Mouse (Mus musculus): ENCODE measurements around the gene Ptprn2. TPM values are rescaled to one million over a fixed set of nuclear protein-coding genes. Genes with fewer than 3 reads are reported as not detected.
"Not testable (repeated sequence)": the region's sequence is repeated elsewhere in the genome, so short reads cannot be mapped to it uniquely, and the experiment has no call there.

The Ptprn2 gene
- polyA plus RNA-seq, 1 experiment from 2014 or later, result 0.07 TPM

DNA sequence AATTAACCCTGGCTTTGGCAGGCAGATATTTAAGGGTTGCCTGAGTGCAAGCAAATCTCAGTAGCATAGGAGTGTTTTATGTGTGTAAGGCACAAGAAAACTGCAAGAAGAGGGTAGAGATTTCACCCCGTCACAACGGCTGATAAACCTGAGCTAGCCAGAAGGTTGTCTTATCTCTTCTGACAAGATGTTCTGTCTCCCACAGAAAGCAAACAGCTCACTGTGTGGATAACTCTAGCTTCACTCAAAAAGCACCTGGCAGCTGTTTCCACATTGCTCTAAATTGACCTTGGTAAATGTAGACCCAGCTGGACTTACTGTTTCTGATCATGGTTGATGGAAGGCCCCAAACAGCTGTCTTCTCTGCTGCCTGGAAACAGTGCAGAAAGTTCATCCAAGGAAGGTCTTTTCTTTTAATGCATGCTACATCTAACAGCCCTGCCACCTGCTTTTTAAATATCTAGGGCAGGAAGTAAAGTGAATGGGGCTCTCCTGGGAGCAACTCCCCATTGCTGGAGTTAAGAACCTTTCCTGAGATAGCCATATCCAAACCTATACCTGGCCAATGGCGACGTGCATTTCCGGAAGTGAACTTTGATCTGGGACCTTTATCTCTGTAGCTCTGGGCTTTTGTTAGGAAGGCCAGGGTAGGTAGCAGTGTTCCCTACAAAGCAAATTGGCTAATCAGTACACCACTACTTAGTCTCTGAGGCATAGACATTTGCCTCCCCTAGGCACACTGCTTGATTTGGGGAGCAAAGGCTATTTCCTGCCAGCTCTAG, 5.2 kb downstream of the Ptprn2 start:
- H3K9ac ChIP-seq (ENCODE audit: low read length), result no peak overlapping the region
- no peak overlapping the region for H3K27ac ChIP-seq (ENCODE audit: low read length)
- no peak for ATAC-seq (replicated peaks; ENCODE audit: extremely low read depth, insufficient read depth, low FRiP score)
- 49% methylated on average over 5 of the region's 5 CpGs for WGBS
- H3K36me3 ChIP-seq (ENCODE audit: control insufficient read depth, insufficient read depth), result no peaks in the 10 kb centered on the region
- peaks cover 5% of the 10 kb centered on the region for H3K4me1 ChIP-seq (ENCODE audit: control insufficient read depth, insufficient read depth, low read length)
- no peak overlapping the region for H3K4me3 ChIP-seq (ENCODE audit: low read length)
- peaks cover 6% of the 10 kb centered on the region; the same call in 1 of the 2 replicates for H3K27me3 ChIP-seq (ENCODE audit: control insufficient read depth, insufficient read depth, low read length)
- H3K4me2 ChIP-seq (ENCODE audit: low read depth, low read length), result no peak overlapping the region
- H3K9me3 ChIP-seq (replicated peaks; ENCODE audit: control insufficient read depth, low read length), result no peaks in the 10 kb centered on the region

DNA sequence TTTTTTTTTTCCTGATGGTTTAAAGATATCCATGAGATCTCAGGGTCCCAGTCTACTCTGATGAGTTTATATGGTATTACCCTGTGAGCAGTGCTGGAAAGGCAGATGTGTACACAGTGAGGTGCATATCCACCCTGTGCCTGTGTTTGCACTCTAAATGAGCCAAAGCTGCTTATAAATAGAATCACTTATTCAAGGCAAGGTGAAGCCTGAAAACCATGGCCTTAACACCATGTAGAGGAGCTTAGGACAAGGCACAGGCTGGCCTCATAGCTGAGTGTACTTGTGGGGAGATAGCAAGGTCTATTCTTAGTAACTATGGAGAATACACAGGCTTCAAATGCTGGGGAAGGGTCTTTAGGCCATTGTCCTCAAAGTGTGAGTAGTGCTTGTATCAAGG, 13.1 kb downstream of the Ptprn2 start:
- Histone ChIP-seq H3K9me3 (replicated peaks; ENCODE audit: control insufficient read depth, low read length) (no peaks in the 10 kb centered on the region), H3K27me3 (ENCODE audit: control insufficient read depth, insufficient read depth, low read length) (no peaks in the 10 kb centered on the region), H3K27ac (ENCODE audit: low read length) (no peak overlapping the region), H3K4me2 (ENCODE audit: low read depth, low read length) (no peak overlapping the region), H3K4me1 (ENCODE audit: control insufficient read depth, insufficient read depth, low read length) (peaks cover 5% of the 10 kb centered on the region; the same call in 1 of the 2 replicates), H3K36me3 (ENCODE audit: control insufficient read depth, insufficient read depth) (no peaks in the 10 kb centered on the region), H3K9ac (ENCODE audit: low read length) (no peak overlapping the region), H3K4me3 (ENCODE audit: low read length) (no peak overlapping the region)
- no peak for ATAC-seq (replicated peaks; ENCODE audit: extremely low read depth, insufficient read depth, low FRiP score)

DNA sequence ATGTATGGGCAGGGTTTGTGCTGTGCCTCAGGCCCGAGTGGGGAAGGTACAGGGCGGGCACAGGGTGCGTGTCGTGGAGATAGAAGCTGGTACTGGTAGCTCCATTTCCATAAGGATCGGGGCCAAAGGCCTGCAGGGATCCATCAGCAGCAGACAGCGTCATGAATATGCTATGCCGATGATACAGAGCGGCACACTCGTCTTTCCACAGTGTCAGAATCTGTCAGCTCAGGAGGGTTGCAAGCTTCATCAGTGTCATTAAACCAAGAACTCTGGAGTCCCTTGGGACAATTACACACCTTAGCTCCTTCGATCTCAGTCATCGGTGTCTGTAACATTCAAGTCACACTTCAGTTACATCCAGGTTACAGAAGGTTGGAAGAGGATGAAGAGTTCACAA, 15.1 kb downstream of the Ptprn2 start:
- Histone ChIP-seq H3K9me3 (replicated peaks; ENCODE audit: control insufficient read depth, low read length) (no peaks in the 10 kb centered on the region), H3K27ac (ENCODE audit: low read length) (no peak overlapping the region), H3K36me3 (ENCODE audit: control insufficient read depth, insufficient read depth) (no peaks in the 10 kb centered on the region), H3K4me2 (ENCODE audit: low read depth, low read length) (no peak overlapping the region), H3K9ac (ENCODE audit: low read length) (no peak overlapping the region), H3K27me3 (ENCODE audit: control insufficient read depth, insufficient read depth, low read length) (no peaks in the 10 kb centered on the region), H3K4me3 (ENCODE audit: low read length) (no peak overlapping the region), H3K4me1 (ENCODE audit: control insufficient read depth, insufficient read depth, low read length) (peaks cover 5% of the 10 kb centered on the region; the same call in 1 of the 2 replicates)
- WGBS, result 80% methylated on average over 11 of the region's 11 CpGs
- no peak for ATAC-seq (replicated peaks; ENCODE audit: extremely low read depth, insufficient read depth, low FRiP score)

- Histone ChIP-seq H3K36me3 (ENCODE audit: control insufficient read depth, insufficient read depth) (no peaks in the 10 kb centered on the region), H3K9me3 (replicated peaks; ENCODE audit: control insufficient read depth, low read length) (no peaks in the 10 kb centered on the region), H3K9ac (ENCODE audit: low read length) (no peak overlapping the region), H3K4me1 (ENCODE audit: control insufficient read depth, insufficient read depth, low read length) (no peaks in the 10 kb centered on the region), H3K27me3 (ENCODE audit: control insufficient read depth, insufficient read depth, low read length) (no peaks in the 10 kb centered on the region), H3K27ac (ENCODE audit: low read length) (no peak overlapping the region), H3K4me3 (ENCODE audit: low read length) (no peak overlapping the region), H3K4me2 (ENCODE audit: low read depth, low read length) (no peak overlapping the region)
- WGBS, result 76% methylated on average over 1 of the region's 1 CpGs
- no peak for ATAC-seq (replicated peaks; ENCODE audit: extremely low read depth, insufficient read depth, low FRiP score)
Observed at GRCm38 (mm10) chr12:116512482-116512881, 27.0 kb downstream of the Ptprn2 start.

DNA sequence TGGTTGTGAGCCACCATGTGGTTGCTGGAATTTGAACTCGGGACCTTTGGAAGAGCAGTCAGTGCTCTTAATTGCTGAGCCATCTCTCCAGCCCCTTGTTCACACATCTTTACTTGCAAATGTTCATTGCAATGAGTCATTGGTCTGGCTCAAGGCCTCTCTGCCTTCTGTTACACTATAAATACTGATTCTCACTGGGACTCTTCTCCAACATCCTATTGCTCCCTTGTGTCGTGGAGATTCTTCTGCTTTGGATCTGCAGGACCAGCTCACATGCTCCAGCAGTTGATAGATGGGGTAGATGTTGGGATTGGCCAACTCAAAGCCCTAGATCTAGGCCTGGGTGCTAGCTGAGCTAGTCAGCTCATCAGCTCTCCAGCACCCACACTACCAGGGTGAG, 28.3 kb downstream of the Ptprn2 start:
- WGBS, result 85% methylated on average over 2 of the region's 2 CpGs
- not testable (repeated sequence) for ATAC-seq (replicated peaks; ENCODE audit: extremely low read depth, insufficient read depth, low FRiP score); H3K4me3 ChIP-seq (ENCODE audit: low read length)

DNA sequence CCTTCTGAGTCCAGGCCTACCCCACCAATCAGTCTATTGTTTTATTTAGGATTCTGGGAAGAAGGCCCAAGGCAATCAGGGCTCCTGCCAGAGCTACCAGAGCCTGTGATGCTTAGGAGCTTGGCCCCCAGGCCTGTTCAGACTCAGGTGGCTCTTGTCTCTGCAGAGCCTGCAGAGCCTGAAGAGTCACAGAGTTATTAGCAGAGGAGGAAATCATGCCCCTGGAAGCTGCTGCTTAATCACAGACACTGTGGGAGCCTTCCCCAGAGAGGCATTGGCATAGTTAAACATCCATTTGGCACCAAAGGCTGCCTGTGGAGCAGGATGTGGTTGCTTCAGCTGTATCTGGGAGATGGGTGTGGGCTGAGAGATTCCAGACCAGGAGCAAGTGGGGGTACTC, 30.3 kb downstream of the Ptprn2 start:
- Histone ChIP-seq H3K27me3 (ENCODE audit: control insufficient read depth, insufficient read depth, low read length) (no peaks in the 10 kb centered on the region), H3K27ac (ENCODE audit: low read length) (no peak overlapping the region), H3K9me3 (replicated peaks; ENCODE audit: control insufficient read depth, low read length) (no peaks in the 10 kb centered on the region), H3K4me1 (ENCODE audit: control insufficient read depth, insufficient read depth, low read length) (no peaks in the 10 kb centered on the region), H3K4me2 (ENCODE audit: low read depth, low read length) (no peak overlapping the region), H3K9ac (ENCODE audit: low read length) (no peak overlapping the region), H3K36me3 (ENCODE audit: control insufficient read depth, insufficient read depth) (no peaks in the 10 kb centered on the region), H3K4me3 (ENCODE audit: low read length) (no peak overlapping the region)
- ATAC-seq (replicated peaks; ENCODE audit: extremely low read depth, insufficient read depth, low FRiP score), result no peak

More for the DNA sequence above, 28.3 kb downstream of the Ptprn2 start:
- H3K27ac ChIP-seq (ENCODE audit: low read length); H3K27me3 ChIP-seq (ENCODE audit: control insufficient read depth, insufficient read depth, low read length); H3K9ac ChIP-seq (ENCODE audit: low read length); H3K9me3 ChIP-seq (replicated peaks; ENCODE audit: control insufficient read depth, low read length); H3K4me2 ChIP-seq (ENCODE audit: low read depth, low read length); H3K4me1 ChIP-seq (ENCODE audit: control insufficient read depth, insufficient read depth, low read length); H3K36me3 ChIP-seq (ENCODE audit: control insufficient read depth, insufficient read depth): not testable (repeated sequence)

GRCm38 (mm10) chr12:116528861-116529260, 43.3 kb downstream of the Ptprn2 start:
- no peaks in the 10 kb centered on the region for H3K4me1 ChIP-seq (ENCODE audit: control insufficient read depth, insufficient read depth, low read length)
- no peak overlapping the region for H3K4me2 ChIP-seq (ENCODE audit: low read depth, low read length)
- 79% methylated on average over 4 of the region's 4 CpGs for WGBS
- no peak for ATAC-seq (replicated peaks; ENCODE audit: extremely low read depth, insufficient read depth, low FRiP score)
- no peak overlapping the region for H3K27ac ChIP-seq (ENCODE audit: low read length)
- no peaks in the 10 kb centered on the region for H3K36me3 ChIP-seq (ENCODE audit: control insufficient read depth, insufficient read depth)
- H3K9me3 ChIP-seq (replicated peaks; ENCODE audit: control insufficient read depth, low read length), result no peaks in the 10 kb centered on the region
- H3K9ac ChIP-seq (ENCODE audit: low read length), result no peak overlapping the region
- H3K4me3 ChIP-seq (ENCODE audit: low read length), result no peak overlapping the region
- H3K27me3 ChIP-seq (ENCODE audit: control insufficient read depth, insufficient read depth, low read length), result no peaks in the 10 kb centered on the region; the same call in 1 of the 2 replicates

- ATAC-seq (replicated peaks; ENCODE audit: extremely low read depth, insufficient read depth, low FRiP score), result no peak
- Histone ChIP-seq H3K9ac (ENCODE audit: low read length) (no peak overlapping the region), H3K4me2 (ENCODE audit: low read depth, low read length) (no peak overlapping the region), H3K4me1 (ENCODE audit: control insufficient read depth, insufficient read depth, low read length) (no peaks in the 10 kb centered on the region), H3K36me3 (ENCODE audit: control insufficient read depth, insufficient read depth) (no peaks in the 10 kb centered on the region), H3K27me3 (ENCODE audit: control insufficient read depth, insufficient read depth, low read length) (no peaks in the 10 kb centered on the region), H3K4me3 (ENCODE audit: low read length) (no peak overlapping the region), H3K9me3 (replicated peaks; ENCODE audit: control insufficient read depth, low read length) (no peaks in the 10 kb centered on the region), H3K27ac (ENCODE audit: low read length) (no peak overlapping the region)
Observed at GRCm38 (mm10) chr12:116533281-116533680, 47.8 kb downstream of the Ptprn2 start.

DNA sequence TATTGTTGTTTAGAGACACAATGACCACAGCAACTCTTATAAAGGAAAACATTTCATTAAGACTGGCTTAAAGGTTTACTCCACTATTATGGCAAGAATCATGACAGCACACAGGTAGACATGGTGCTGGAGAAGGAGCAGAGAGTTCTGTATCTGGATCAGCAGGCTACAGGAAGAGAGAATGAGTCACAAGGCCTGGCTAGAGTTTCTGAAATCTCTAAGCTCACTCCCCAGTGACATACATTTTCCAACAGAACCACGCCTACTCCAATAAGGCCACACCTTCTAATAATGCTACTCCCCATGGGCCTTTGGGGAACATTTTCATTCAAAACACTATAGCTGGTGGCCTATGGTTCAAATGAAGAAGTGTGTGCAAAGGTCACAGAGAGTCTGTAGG, 53.8 kb downstream of the Ptprn2 start:
- H3K9me3 ChIP-seq (replicated peaks; ENCODE audit: control insufficient read depth, low read length), result no peaks in the 10 kb centered on the region
- H3K9ac ChIP-seq (ENCODE audit: low read length), result no peak overlapping the region
- H3K4me1 ChIP-seq (ENCODE audit: control insufficient read depth, insufficient read depth, low read length), result no peaks in the 10 kb centered on the region
- H3K36me3 ChIP-seq (ENCODE audit: control insufficient read depth, insufficient read depth), result no peaks in the 10 kb centered on the region
- no peak overlapping the region for H3K27ac ChIP-seq (ENCODE audit: low read length)
- H3K4me2 ChIP-seq (ENCODE audit: low read depth, low read length), result no peak overlapping the region
- 65% methylated on average over 1 of the region's 1 CpGs for WGBS
- no peak overlapping the region for H3K4me3 ChIP-seq (ENCODE audit: low read length)
- H3K27me3 ChIP-seq (ENCODE audit: control insufficient read depth, insufficient read depth, low read length), result no peaks in the 10 kb centered on the region
- ATAC-seq (replicated peaks; ENCODE audit: extremely low read depth, insufficient read depth, low FRiP score), result no peak

All from heart, embryonic 16.5 days (tissue).